Mouse (Mus musculus): ENCODE results near the gene Fkbp1b.
A peak's percentile ranks its signal among the peaks of the same experiment; 100 is the strongest.

- TF ChIP-seq POLR2A (IDR thresholded peaks at IDR 0.05; ENCODE audit: insufficient read length, low read depth) (no peak), MAX (IDR thresholded peaks at IDR 0.05; ENCODE audit: low read depth) (no peak), POLR2AphosphoS2 (IDR thresholded peaks at IDR 0.05; ENCODE audit: insufficient read length, low read depth) (peak; percentile 22)
Measured at GRCm38 (mm10) chr12:4859241-4859914, 18.0 kb upstream of the Fkbp1b start.

Measured in myocyte (in vitro differentiated cells).